Mouse (Mus musculus): ENCODE results near the gene Zfp775.
"Not testable (repeated sequence)": the region's sequence is repeated elsewhere in the genome, so short reads cannot be mapped to it uniquely, and the experiment has no call there.

The Zfp775 gene

GRCm38 (mm10) chr6:48591221-48591845 lies 10.5 kb upstream of the Zfp775 start:
- DNase-seq, result no peak

DNA sequence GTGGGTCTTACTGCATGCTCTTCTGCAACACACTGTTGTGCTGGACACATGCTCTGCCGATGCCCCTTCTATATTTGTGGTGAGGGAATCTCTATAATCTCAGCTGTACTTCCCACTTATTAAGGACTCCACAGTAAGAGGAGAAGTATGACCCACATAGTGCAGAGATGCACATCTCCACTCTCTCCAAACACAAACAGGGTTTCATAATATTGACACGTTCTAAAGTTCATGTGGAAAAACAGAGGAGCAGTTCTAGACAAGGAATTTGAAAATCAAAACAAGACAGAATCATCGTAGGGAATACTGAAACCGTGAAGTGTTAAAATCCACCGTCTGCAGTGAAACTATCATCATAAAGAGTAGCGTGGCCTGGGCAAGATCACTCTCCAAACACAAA lies 10.0 kb upstream of the Zfp775 start:
- no peak for DNase-seq

- DNase-seq, result peak; percentile 94 to 99
Measured at GRCm38 (mm10) chr6:48593158-48594042, 8.5 kb upstream of the Zfp775 start, which contains the start of the genes Repin1 and Gm44965. Gene Repin1, plus strand, starts transcription at chr6:48593883. Gene Gm44965, plus strand, starts transcription at chr6:48593941.

GRCm38 (mm10) chr6:48594043-48594738 lies 7.7 kb upstream of the Zfp775 start:
- peak in 1 of 2 experiments; percentile 68 for DNase-seq

- peak; percentile 40 to 49 for DNase-seq
Measured at GRCm38 (mm10) chr6:48595278-48595677, 6.6 kb upstream of the Zfp775 start.

GRCm38 (mm10) chr6:48596545-48597232 lies 5.2 kb upstream of the Zfp775 start:
- DNase-seq, result no peak

DNA sequence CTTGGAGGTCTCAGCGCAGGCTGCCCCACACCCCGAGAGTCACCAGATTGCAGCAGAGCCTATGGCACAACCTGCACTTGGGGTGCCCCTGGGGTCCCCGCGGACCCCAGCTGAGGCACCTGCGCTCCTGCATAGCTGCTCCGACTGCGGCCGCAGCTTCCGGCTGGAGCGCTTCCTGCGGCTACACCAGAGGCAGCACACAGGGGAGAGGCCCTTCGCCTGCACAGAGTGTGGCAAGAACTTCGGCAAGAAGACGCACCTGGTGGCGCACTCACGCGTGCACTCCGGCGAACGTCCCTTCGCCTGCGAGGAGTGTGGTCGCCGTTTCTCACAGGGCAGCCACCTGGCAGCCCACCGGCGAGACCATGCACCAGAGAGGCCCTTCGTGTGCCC lies 4.6 kb upstream of the Zfp775 start:
- no peak for DNase-seq

DNA sequence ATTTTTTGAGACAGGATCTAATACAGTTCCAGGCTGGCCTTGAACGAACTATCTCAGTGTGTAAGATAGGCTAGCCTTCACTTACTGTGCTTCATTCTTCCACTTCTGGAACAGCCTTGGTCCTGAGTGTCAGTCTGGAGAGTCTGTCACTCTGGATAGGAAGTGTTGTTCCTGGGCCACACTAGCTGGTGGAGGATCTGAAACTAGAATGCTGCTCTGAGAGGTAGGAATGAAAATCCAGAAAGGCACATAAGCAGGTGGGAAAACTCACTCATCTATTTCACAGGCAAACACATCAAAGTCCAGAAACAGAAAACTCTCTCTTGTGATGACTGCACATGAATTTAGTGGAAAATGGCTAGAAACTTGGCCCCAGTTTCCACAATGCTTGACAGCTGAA lies 1.3 kb upstream of the Zfp775 start:
- no peak for DNase-seq

- peak in 1 of 2 experiments; percentile 56 for DNase-seq
Measured at GRCm38 (mm10) chr6:48602080-48602741, 348 bp downstream of the Zfp775 start.

GRCm38 (mm10) chr6:48608124-48608523 lies 6.3 kb downstream of the Zfp775 start:
- DNase-seq, result no peak

DNA sequence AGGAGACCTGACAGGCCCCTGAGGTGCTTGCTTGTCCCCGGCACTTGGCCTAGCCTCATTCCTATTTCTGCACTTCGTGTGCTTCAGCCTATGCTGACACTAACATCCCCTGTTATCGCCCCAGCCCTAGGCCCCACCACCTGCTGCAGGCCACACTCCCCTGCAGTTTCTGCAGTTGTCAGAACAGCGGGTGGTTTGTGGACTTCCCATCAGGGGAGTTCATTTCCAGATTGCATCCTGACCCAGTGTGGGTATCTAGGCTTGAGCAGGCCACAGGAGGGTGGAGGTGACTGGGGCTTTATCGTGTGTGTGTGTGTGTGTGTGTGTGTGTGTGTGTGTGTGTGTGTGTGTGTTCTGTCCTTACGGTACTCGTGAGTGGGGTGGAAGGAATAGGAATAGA lies 7.6 kb downstream of the Zfp775 start:
- peak in 1 of 2 experiments; percentile 35 for DNase-seq

DNA sequence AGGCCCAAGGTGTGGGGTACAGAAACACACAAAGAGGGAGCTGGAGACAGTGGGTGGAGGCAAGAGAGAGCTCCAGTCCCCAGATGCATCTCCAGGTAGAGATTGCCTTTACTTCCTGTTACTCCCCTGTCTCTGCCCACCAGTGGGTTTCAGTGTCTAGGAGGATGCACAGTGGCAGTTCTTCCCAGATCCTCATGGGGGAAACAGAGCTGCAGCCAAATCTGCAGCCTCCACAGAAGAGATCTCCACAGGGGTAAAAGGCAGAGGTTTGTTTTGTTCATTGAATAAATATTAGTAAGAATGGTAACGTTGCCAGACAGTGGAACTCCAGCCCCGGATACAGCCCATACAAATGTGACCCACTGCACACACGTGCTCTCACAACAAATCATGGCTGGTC lies 8.8 kb downstream of the Zfp775 start:
- no peak for DNase-seq

DNA sequence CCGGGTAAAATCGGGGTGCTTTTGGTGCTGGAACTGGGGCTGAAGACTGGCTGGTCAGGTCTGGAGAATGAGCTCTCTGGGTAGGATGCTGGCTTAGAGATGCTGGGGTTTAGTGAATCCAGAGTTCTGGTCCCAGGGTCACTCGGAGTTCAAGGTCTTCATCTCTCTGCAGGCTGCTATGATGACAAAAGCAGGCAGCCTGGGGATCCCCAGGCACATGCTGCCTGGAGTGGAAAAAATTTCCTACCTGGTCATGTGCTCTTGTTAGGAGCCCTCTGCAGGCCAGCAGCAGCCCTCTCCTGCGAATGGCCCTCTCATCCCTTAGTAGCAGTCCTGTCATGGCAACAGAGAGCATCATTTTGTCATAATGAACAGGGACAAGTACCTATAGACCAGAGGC lies 11.6 kb downstream of the Zfp775 start:
- DNase-seq, result no peak

GRCm38 (mm10) chr6:48614756-48615155 lies 12.9 kb downstream of the Zfp775 start:
- DNase-seq, result no peak

DNA sequence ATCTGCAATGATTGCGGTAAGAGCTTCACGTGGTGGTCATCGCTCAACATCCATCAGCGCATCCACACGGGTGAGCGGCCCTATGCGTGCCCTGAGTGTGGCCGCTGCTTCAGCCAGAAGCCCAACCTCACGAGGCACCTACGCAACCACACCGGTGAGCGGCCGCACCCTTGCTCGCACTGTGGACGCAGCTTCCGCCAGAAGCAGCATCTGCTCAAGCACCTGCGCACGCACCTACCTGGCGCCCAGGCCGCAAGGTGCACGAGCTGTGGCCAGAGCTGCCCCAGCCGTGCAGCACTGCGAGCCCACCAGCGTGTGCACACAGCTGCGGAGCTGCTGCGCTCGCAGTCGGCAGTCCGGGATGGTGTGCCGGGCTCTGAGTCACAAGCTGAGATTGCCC lies 18.2 kb downstream of the Zfp775 start:
- no peak for DNase-seq

- not testable (repeated sequence) for DNase-seq
Measured at GRCm38 (mm10) chr6:48622186-48622843, 20.5 kb downstream of the Zfp775 start.

DNA sequence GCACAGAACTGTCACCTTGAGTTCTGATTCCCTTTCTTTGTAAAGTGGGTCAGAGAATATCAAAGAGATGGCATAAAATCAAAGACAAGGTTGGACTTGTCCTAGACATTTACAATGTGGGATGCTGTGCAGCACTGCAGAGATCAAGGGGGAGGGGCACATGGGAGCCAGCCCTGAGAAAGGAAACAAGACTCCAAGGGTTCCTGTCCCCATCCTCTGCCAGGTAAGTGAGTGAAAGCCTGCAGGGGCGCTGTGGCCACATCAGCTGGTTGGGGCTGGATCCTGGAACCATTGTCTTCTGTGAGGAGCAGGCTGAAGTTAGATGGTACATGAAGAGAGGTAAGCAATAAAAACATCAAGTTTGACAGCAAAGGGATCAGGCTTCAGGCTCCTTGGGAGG lies 21.6 kb downstream of the Zfp775 start:
- no peak for DNase-seq

DNA sequence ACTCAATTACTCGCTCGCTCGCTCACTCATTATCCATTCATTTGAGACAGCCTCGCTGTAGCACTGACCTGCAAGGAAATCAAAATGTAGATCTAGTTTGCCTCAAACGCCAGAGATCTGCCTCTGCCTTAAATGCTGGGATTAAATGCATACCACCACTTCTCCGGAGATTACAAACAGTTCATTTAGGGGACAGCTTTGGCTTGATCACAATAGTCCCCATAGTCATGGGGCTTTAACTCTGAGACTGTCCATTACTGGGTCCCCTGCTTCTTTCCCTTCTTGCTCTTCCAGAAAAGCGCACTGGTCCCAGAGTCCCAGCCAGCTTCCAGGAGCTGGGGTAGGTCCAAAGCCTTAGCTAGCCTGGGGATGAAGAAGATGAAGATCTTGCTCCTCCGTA lies 24.6 kb downstream of the Zfp775 start, which contains the start of gene AI854703:
TSS of gene AI854703 (plus strand) at position 301 of the 400 bp plus-strand sequence.
- DNase-seq, result no peak

DNA sequence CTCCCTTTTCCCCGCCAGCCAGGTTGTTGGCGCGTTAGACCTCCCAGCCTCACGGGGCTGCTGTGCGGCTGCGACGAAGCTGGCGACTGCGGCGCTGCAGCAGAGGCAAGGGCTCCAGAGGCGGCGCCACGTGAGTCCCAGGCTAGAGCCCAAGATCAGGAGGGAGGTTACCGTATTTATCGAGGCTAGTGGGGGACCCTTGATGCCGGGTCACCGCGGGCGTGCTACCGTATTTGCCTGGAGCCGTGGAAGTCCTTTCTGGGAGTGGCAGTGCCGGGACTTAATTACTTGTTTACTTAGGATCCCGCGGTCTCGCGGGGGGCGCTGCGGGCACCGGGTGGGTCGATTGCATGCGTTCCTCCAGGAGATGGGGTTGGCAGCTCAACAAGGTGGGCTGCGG lies 25.1 kb downstream of the Zfp775 start:
- peak; percentile 72 to 77 for DNase-seq

DNA sequence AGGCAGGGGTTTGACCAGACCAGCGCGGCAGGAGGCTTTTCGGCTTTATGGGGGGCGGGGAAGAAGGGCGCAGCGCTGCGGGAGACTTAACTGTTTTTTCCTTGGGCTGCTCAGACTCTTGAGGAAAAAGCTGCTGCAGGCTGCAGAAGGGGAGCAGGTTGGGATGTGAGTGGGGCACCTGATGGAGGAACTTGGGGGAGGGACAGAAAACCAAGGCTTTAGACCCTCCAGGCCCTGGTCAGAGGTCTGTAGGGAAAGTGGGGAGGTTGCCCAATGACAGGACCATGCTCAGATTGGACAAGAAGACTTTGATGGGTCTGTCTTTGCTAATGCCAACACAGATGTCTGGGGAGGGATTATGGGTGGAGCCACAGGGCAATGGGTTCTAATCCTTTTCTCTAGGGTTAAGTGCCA lies 25.7 kb downstream of the Zfp775 start:
- peak in 1 of 2 experiments; percentile 30 for DNase-seq

DNA sequence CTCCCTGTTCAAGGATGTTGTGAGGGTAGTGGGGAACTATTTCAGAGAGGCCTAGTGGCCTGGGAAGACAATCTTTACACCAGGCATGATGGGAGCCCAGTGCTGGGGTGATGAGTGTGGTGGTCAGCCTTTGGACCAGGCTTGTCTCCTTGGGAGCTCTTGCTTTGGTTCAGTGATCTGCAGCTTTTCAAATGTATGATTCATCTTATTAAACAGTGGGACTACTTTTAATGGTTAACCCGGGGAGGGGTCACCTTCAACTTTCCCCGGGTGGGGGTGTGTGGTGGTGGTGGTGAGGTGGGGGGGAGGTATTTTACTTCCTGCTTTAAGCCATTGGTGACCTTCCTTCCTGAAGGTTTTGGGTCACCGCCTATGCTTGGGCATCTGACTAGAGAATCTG lies 26.5 kb downstream of the Zfp775 start:
- DNase-seq, result no peak

Data from cerebellum, adult 18-20 months (tissue).